Mouse (Mus musculus): ENCODE measurements around the gene Mis18a. TPM values are rescaled to one million over a fixed set of nuclear protein-coding genes. Genes with fewer than 3 reads are reported as not detected.

The Mis18a gene
- polyA plus RNA-seq, 1 experiment from 2014 or later, result 82.1 TPM

GRCm38 (mm10) chr16:90710313-90710712, 16.9 kb downstream of the Mis18a start:
- Histone ChIP-seq H3K4me3 (ENCODE audit: low read depth, low read length) (no peak overlapping the region), H3K27ac (ENCODE audit: low read depth, low read length) (no peak overlapping the region), H3K9ac (ENCODE audit: low read length) (0 out of 2 replicates have a peak overlapping the region, but pooled peaks have one; percentile 9), H3K4me1 (ENCODE audit: control insufficient read depth, insufficient read depth, low read length) (peaks cover 12% of the 10 kb centered on the region), H3K36me3 (ENCODE audit: control insufficient read depth, insufficient read depth, low read length) (no peaks in the 10 kb centered on the region), H3K9me3 (ENCODE audit: control insufficient read depth, low read length) (no peaks in the 10 kb centered on the region), H3K4me2 (peak overlapping the region; percentile 24; the same call in 1 of the 2 replicates), H3K27me3 (ENCODE audit: control insufficient read depth, insufficient read depth, low read length) (no peaks in the 10 kb centered on the region; the same call in 1 of the 2 replicates)
- no peak for ATAC-seq (ENCODE audit: low FRiP score)
- DNase-seq (ENCODE audit: low spot score, missing footprints), result no peak
- WGBS, result 75% methylated on average over 12 of the region's 12 CpGs

GRCm38 (mm10) chr16:90709711-90710289, 17.4 kb downstream of the Mis18a start:
- 0 out of 2 replicates have a peak overlapping the region, but pooled peaks have one; percentile 9 for H3K9ac ChIP-seq (ENCODE audit: low read length)
- DNase-seq (ENCODE audit: low spot score, missing footprints), result peak; percentile 91
- H3K4me3 ChIP-seq (ENCODE audit: low read depth, low read length), result no peak overlapping the region
- 35% methylated on average over 17 of the region's 17 CpGs for WGBS
- H3K4me2 ChIP-seq, result peak overlapping the region; percentile 24; the same call in 1 of the 2 replicates
- H3K9me3 ChIP-seq (ENCODE audit: control insufficient read depth, low read length), result no peaks in the 10 kb centered on the region
- ATAC-seq (ENCODE audit: low FRiP score), result peak; percentile 88
- no peaks in the 10 kb centered on the region; the same call in 1 of the 2 replicates for H3K27me3 ChIP-seq (ENCODE audit: control insufficient read depth, insufficient read depth, low read length)
- H3K4me1 ChIP-seq (ENCODE audit: control insufficient read depth, insufficient read depth, low read length), result peaks cover 12% of the 10 kb centered on the region
- H3K27ac ChIP-seq (ENCODE audit: low read depth, low read length), result no peak overlapping the region
- H3K36me3 ChIP-seq (ENCODE audit: control insufficient read depth, insufficient read depth, low read length), result no peaks in the 10 kb centered on the region

- ATAC-seq (ENCODE audit: low FRiP score) (no peak), DNase-seq (ENCODE audit: low spot score, missing footprints) (no peak)
- WGBS, result 69% methylated on average over 3 of the region's 3 CpGs
- H3K36me3 ChIP-seq (ENCODE audit: control insufficient read depth, insufficient read depth, low read length), result no peaks in the 10 kb centered on the region
- H3K4me3 ChIP-seq (ENCODE audit: low read depth, low read length), result no peak overlapping the region
- H3K4me2 ChIP-seq, result no peak overlapping the region
- no peak overlapping the region for H3K9ac ChIP-seq (ENCODE audit: low read length)
- peaks cover 9% of the 10 kb centered on the region for H3K4me1 ChIP-seq (ENCODE audit: control insufficient read depth, insufficient read depth, low read length)
- no peaks in the 10 kb centered on the region for H3K27me3 ChIP-seq (ENCODE audit: control insufficient read depth, insufficient read depth, low read length)
- no peak overlapping the region for H3K27ac ChIP-seq (ENCODE audit: low read depth, low read length)
- H3K9me3 ChIP-seq (ENCODE audit: control insufficient read depth, low read length), result no peaks in the 10 kb centered on the region
Measured at GRCm38 (mm10) chr16:90706279-90706678, 20.9 kb downstream of the Mis18a start.

GRCm38 (mm10) chr16:90704161-90704825, 22.9 kb downstream of the Mis18a start:
- Histone ChIP-seq H3K27ac (ENCODE audit: low read depth, low read length) (no peak overlapping the region), H3K9ac (ENCODE audit: low read length) (no peak overlapping the region), H3K4me1 (ENCODE audit: control insufficient read depth, insufficient read depth, low read length) (peaks cover 3% of the 10 kb centered on the region), H3K9me3 (ENCODE audit: control insufficient read depth, low read length) (no peaks in the 10 kb centered on the region), H3K27me3 (ENCODE audit: control insufficient read depth, insufficient read depth, low read length) (no peaks in the 10 kb centered on the region), H3K4me3 (ENCODE audit: low read depth, low read length) (no peak overlapping the region), H3K36me3 (ENCODE audit: control insufficient read depth, insufficient read depth, low read length) (no peaks in the 10 kb centered on the region), H3K4me2 (no peak overlapping the region)
- DNase-seq (ENCODE audit: low spot score, missing footprints) (peak; percentile 79), ATAC-seq (ENCODE audit: low FRiP score) (no peak)
- 86% methylated on average over 13 of the region's 13 CpGs for WGBS

GRCm38 (mm10) chr16:90703646-90704045, 23.6 kb downstream of the Mis18a start:
- DNase-seq (ENCODE audit: low spot score, missing footprints), result peak; percentile 70
- Histone ChIP-seq H3K27me3 (ENCODE audit: control insufficient read depth, insufficient read depth, low read length) (no peaks in the 10 kb centered on the region), H3K36me3 (ENCODE audit: control insufficient read depth, insufficient read depth, low read length) (no peaks in the 10 kb centered on the region), H3K27ac (ENCODE audit: low read depth, low read length) (no peak overlapping the region), H3K4me2 (no peak overlapping the region), H3K4me3 (ENCODE audit: low read depth, low read length) (no peak overlapping the region), H3K4me1 (ENCODE audit: control insufficient read depth, insufficient read depth, low read length) (no peaks in the 10 kb centered on the region; the same call in 1 of the 2 replicates), H3K9me3 (ENCODE audit: control insufficient read depth, low read length) (no peaks in the 10 kb centered on the region), H3K9ac (ENCODE audit: low read length) (no peak overlapping the region)
- no peak for ATAC-seq (ENCODE audit: low FRiP score)
- WGBS, result 24% methylated on average over 1 of the region's 1 CpGs

GRCm38 (mm10) chr16:90701541-90701940, 25.7 kb downstream of the Mis18a start:
- H3K9ac ChIP-seq (ENCODE audit: low read length), result no peak overlapping the region
- H3K4me1 ChIP-seq (ENCODE audit: control insufficient read depth, insufficient read depth, low read length), result no peaks in the 10 kb centered on the region; the same call in 1 of the 2 replicates
- DNase-seq (ENCODE audit: low spot score, missing footprints) (no peak), ATAC-seq (ENCODE audit: low FRiP score) (no peak)
- H3K4me2 ChIP-seq, result no peak overlapping the region
- no peaks in the 10 kb centered on the region for H3K9me3 ChIP-seq (ENCODE audit: control insufficient read depth, low read length)
- H3K27ac ChIP-seq (ENCODE audit: low read depth, low read length), result no peak overlapping the region
- H3K27me3 ChIP-seq (ENCODE audit: control insufficient read depth, insufficient read depth, low read length), result no peaks in the 10 kb centered on the region
- no peaks in the 10 kb centered on the region for H3K36me3 ChIP-seq (ENCODE audit: control insufficient read depth, insufficient read depth, low read length)
- WGBS, result 98% methylated on average over 2 of the region's 2 CpGs
- no peak overlapping the region for H3K4me3 ChIP-seq (ENCODE audit: low read depth, low read length)

- no peak for ATAC-seq (ENCODE audit: low FRiP score)
- Histone ChIP-seq H3K4me1 (ENCODE audit: control insufficient read depth, insufficient read depth, low read length) (no peaks in the 10 kb centered on the region; the same call in 1 of the 2 replicates), H3K27me3 (ENCODE audit: control insufficient read depth, insufficient read depth, low read length) (no peaks in the 10 kb centered on the region), H3K4me3 (ENCODE audit: low read depth, low read length) (no peak overlapping the region), H3K9ac (ENCODE audit: low read length) (no peak overlapping the region), H3K27ac (ENCODE audit: low read depth, low read length) (no peak overlapping the region), H3K9me3 (ENCODE audit: control insufficient read depth, low read length) (no peaks in the 10 kb centered on the region), H3K4me2 (no peak overlapping the region), H3K36me3 (ENCODE audit: control insufficient read depth, insufficient read depth, low read length) (no peaks in the 10 kb centered on the region)
- DNase-seq (ENCODE audit: low spot score, missing footprints), result no peak
- WGBS, result 92% methylated on average over 14 of the region's 14 CpGs
Measured at GRCm38 (mm10) chr16:90699390-90699789, 27.8 kb downstream of the Mis18a start.

GRCm38 (mm10) chr16:90696306-90696705, 30.9 kb downstream of the Mis18a start:
- H3K9ac ChIP-seq (ENCODE audit: low read length), result no peak overlapping the region
- 69% methylated on average over 9 of the region's 9 CpGs for WGBS
- no peak overlapping the region for H3K4me3 ChIP-seq (ENCODE audit: low read depth, low read length)
- no peak for DNase-seq (ENCODE audit: low spot score, missing footprints)
- no peaks in the 10 kb centered on the region for H3K27me3 ChIP-seq (ENCODE audit: control insufficient read depth, insufficient read depth, low read length)
- H3K36me3 ChIP-seq (ENCODE audit: control insufficient read depth, insufficient read depth, low read length), result no peaks in the 10 kb centered on the region
- no peaks in the 10 kb centered on the region for H3K9me3 ChIP-seq (ENCODE audit: control insufficient read depth, low read length)
- H3K4me1 ChIP-seq (ENCODE audit: control insufficient read depth, insufficient read depth, low read length), result no peaks in the 10 kb centered on the region
- no peak overlapping the region for H3K27ac ChIP-seq (ENCODE audit: low read depth, low read length)
- no peak overlapping the region for H3K4me2 ChIP-seq
- no peak for ATAC-seq (ENCODE audit: low FRiP score)

- Histone ChIP-seq H3K36me3 (ENCODE audit: control insufficient read depth, insufficient read depth, low read length) (no peaks in the 10 kb centered on the region), H3K9ac (ENCODE audit: low read length) (no peak overlapping the region), H3K27ac (ENCODE audit: low read depth, low read length) (no peak overlapping the region), H3K4me1 (ENCODE audit: control insufficient read depth, insufficient read depth, low read length) (no peaks in the 10 kb centered on the region), H3K4me3 (ENCODE audit: low read depth, low read length) (no peak overlapping the region), H3K4me2 (no peak overlapping the region), H3K27me3 (ENCODE audit: control insufficient read depth, insufficient read depth, low read length) (no peaks in the 10 kb centered on the region), H3K9me3 (ENCODE audit: control insufficient read depth, low read length) (no peaks in the 10 kb centered on the region)
- peak; percentile 78 for DNase-seq (ENCODE audit: low spot score, missing footprints)
- 82% methylated on average over 10 of the region's 10 CpGs for WGBS
- ATAC-seq (ENCODE audit: low FRiP score), result no peak
Measured at GRCm38 (mm10) chr16:90695121-90695520, 32.1 kb downstream of the Mis18a start.
